Mouse (Mus musculus) T-helper 17 cell (primary cell): Measurements from ENCODE around the gene Plekha4.

Source experiments
- in situ Hi-C, 2 experiments: fragments of 300-600 bp; cut with MboI, MseI; formaldehyde crosslinking; loops; 1 replicate in 1 of 2; 2 replicates in 1 of 2; pipeline ENCODE4 v1.15.1; 2025; ENCODE audit warnings: high pct_unique_total_duplicates in 2 of 2

Gene Plekha4

GRCm38 (mm10) chr7:45537602-45538001 lies 11.5 kb downstream of the Plekha4 start:
- in situ Hi-C loops: no loop called here

DNA sequence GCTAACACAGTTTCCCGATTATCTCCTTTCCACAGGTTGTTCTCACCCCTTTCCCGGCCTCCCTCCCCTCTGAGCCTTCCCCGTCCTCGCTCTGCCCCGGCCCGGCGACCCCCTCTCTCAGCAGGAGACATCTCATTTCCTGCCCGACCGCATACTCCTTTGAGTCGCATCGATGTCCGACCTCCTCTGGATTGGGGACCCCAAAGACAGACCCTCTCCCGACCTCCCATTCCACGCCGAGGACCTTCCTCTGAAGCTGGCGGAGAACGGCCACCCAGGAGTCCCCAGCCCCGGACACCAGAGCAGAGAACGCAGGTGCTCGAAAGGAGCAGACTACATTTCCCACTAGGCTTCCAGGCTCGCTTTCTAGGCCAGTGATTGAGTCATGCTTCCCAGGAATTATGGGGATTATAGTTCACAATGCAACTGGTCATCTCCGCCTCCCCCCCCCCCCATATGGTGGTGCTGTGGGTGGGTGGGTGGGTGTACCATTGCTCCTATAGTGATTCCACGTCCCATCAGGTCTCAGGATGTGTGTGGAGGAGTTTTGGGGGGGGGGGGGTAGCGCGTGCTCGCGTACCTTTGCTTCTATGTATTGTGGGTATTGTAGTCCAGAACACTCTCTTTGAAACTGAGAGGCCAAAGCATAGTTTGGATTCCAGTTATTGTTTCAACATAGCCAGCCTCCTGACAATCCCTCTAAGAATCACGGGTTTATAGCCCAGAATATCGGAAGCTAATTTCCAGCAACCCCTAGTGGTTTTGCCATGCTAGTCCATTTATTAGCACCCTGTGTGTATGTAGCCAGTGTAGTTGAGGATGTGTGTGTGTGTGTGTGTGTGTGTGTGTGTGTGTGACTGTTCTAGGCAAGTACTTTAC lies 12.3 kb downstream of the Plekha4 start:
- in situ Hi-C loops: no loop called here

GRCm38 (mm10) chr7:45539095-45539494 lies 13.0 kb downstream of the Plekha4 start:
- in situ Hi-C loops: no loop called here

- in situ Hi-C loops: no loop called here
Measured at GRCm38 (mm10) chr7:45540213-45540612, 14.1 kb downstream of the Plekha4 start.

GRCm38 (mm10) chr7:45544525-45544924 lies 18.4 kb downstream of the Plekha4 start:
- in situ Hi-C loops: no loop called here

DNA sequence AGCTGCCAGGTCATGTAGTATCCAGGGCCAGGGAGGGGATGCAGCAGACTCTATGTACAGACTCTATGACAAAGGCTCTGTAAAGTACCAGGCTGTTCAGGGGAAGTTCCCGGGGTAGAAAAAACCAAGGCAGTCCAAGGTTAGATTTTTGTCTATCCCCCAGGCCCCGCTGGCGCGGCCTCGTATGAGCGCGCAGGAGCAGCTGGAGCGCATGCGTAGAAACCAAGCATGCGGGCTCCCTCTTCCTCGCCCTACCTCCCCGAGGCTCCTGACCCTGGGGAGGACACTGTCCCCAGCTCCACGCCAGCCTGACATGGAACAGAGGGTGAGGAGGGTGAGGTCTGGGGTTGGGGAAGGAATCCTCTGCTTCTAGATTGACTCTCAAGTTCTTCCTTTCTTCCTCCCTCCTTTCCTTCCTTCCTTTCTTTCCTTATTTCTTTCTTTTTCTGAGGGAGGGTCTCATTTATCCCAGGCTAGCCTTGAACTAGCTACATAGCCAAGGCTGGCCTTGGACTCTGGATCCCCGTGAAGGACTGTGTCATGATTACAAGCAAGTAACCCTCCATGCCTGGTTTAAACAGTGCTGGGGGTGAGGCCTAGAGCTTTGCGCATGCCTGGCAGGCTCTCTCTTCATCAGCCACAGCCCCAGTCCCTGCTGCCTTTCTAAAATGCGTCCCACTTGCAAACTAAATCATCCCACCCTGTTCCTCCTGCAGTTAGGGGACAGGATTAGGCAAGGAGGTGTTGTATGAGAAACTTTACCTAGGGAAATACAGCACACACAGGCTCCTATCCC lies 23.7 kb downstream of the Plekha4 start:
- in situ Hi-C loops: no loop called here

DNA sequence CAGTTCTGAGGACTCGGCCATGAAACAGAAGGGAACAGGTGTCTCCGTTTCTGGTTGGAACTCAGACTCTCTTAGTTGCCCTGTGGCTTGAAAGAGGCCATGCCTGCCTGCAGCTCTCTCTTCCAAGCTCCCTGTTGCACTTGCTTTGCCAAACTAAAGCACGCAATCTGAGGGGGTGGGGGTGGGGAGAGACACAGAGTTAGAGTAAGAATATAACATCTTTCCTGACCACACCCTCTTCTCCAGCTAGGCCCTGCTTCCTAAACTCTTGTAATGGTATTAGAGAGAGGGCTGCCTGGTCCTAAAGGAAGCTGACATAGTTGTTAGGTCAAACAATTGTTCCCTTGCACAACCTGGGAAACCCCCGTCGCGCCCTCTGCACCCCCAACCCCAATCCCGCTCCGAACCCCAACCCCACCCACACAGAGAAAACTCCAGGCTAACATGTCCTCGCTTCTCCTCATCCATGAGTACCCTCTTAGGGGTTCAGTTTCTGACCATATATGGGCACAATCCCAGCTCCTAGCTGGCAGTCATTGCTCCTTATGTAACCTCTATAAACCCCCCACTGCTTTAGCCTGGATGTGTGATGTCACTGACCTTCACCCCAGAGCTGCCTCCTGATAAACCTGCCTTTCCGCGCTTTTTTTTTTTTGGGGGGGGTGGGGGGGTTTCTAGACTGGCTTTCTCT lies 24.8 kb downstream of the Plekha4 start:
- in situ Hi-C loops: no loop called here

- in situ Hi-C loops: no loop called here
Measured at GRCm38 (mm10) chr7:45551512-45551883, 25.4 kb downstream of the Plekha4 start.

GRCm38 (mm10) chr7:45553519-45553918 lies 27.4 kb downstream of the Plekha4 start:
- in situ Hi-C loops: no loop called here

GRCm38 (mm10) chr7:45553990-45554389 lies 27.9 kb downstream of the Plekha4 start:
- in situ Hi-C loops: no loop called here

GRCm38 (mm10) chr7:45554744-45555143 lies 28.6 kb downstream of the Plekha4 start, which contains the start of gene Hsd17b14:
Gene Hsd17b14, plus strand, starts transcription at chr7:45554893.
- in situ Hi-C loops: no loop called here

DNA sequence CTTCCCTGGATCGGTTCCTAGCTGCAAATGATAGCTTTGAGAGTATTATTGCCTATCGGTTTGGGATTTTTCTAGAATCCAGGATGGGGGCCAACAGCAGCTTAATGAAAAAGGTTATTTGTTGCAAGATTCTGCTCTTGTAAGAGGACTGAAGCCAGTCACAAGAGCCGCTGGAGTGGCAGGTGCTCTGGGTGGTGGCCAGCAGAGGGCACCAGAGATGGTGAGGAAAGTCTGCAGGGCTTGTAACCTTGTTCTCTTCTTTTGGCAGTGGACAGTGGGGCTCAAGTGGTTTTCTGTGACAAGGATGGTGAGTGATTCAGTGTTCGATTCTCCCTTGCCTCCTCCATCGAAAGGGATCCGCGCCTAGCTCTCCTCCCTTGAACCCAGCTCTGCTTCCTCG lies 29.7 kb downstream of the Plekha4 start:
- in situ Hi-C loops: no loop called here

DNA sequence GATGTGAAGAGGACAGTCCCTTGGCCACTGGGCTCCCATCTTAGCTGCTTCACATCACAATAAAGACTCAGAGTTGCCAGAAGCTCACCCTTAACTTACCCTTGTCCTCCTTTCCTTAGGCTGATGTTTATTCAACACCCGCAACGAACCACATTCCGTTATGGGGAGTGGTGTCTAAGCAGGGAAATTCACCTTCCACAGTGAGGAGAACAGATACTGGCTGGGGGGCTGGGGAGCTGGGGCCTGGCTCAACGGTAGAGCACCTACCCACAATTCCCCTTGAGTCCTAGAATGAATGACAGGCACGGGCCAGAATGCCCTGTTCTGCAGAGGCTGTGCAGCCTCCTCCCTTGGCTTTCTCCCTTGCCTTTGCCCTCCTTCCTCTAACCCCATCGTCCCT lies 32.8 kb downstream of the Plekha4 start:
- in situ Hi-C loops: no loop called here

GRCm38 (mm10) chr7:45560241-45560640 lies 34.1 kb downstream of the Plekha4 start:
- in situ Hi-C loops: loop anchor here (5.0 kb wide), 1 partner anchor 83 kb away; no protein-coding TSS in a partner anchor

DNA sequence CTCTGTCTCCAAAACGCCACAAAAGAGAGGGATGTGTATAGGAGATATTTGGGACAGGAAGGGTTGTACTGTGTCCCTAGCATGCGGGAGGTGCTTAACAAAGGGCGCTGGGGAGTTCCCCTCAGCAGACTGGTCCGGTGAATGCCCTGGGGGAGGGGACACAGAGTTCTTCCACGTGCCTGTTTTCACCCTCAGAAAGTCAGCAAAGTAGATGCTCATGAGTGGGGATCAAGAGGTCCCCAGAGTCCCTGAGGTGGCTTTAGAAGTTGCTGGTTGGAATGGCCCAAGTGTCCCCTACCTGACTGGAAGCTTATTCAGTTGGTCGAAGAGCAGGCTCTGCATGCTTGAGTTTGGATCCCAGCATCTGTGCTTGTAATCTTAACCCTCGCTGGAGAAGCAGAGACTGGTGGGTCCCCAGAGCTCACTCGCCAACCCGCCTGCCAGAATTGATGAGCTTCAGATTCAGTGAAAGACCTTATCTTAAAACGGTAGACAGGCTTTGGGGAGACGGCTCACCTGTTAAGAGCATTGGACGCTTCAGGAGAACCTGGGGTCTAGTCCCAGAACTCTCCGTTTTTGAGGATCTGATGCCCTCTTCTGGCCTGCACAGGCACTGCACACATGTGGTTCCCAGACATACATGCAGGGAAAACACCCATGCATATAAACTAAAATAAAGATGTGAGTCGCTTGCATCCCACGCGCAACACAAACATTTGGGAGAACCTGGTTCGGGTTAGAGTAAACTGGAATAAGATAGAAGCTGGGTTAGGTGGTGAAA lies 34.9 kb downstream of the Plekha4 start:
- in situ Hi-C loops: loop anchor here (5.0 kb wide), 1 partner anchor 84 kb away; no protein-coding TSS in a partner anchor

DNA sequence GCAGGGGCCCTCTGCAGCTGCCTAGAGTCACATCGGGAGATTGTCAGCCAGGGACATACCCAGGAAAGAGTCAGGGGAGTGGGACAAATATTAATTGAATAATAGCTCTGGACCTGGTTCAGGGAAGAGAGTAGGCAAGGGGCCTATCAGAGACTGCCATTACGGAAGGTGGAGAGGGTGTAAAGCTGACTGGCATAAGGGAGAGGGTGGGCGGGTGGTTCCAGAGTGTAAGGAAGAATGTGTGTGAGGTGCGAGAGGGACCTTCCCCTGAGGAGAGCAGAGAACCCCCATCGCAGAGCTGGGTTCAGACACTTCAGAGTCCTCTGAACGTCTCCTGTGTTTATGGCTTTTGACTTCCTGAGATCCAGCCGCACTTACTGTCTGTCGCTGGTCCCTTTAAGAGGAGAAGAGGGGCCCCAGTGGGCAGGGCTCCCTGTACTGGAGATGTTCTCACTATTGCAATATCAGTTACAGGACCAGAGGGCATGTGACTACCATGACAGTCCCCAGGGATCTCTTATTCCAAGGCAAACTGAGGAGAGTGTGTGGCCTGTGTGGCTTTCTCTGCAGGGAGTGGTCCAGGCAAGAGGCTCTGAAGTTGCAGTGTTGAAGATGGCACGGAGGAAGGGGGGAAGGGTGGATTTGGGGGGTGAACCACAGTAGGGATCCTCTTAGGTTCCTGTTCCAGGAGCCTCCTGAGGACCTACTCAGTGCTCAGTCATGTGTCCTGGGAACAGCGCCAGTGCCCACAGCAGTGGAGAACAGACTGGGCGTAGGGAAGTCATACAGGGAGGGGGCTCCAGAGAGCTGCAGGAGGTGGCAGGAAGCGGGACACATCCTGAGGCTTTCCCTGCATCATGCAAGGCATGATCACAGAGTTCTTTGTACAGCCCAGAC lies 35.7 kb downstream of the Plekha4 start:
- in situ Hi-C loops: loop anchor here (5.0 kb wide), 1 partner anchor 85 kb away; no protein-coding TSS in a partner anchor

- in situ Hi-C loops: loop anchor here (5.0 kb wide), 1 partner anchor 88 kb away; no protein-coding TSS in a partner anchor
Measured at GRCm38 (mm10) chr7:45564811-45565210, 38.7 kb downstream of the Plekha4 start.

DNA sequence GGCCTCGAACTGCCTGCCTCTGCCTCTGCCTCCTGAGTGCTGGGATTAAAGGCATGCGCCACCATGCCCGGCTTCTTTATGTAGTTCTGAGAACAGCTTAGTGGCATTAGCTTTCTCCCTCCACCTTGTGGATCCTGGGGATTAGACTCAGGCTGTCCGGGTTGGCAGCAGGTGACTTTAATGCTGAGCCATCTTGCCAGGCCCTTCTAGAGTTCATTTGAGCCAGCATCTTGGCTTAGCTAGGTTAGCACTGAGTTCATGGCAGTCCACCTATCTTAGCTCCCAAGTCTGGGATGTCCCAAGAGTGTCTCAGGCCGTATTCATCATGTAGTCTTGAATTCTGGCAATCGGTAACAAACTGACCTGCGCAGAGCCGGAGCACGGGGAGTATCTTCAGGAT lies 39.3 kb downstream of the Plekha4 start:
- in situ Hi-C loops: no loop called here

GRCm38 (mm10) chr7:45567112-45567779 lies 41.1 kb downstream of the Plekha4 start:
- in situ Hi-C loops: no loop called here
